Mouse (Mus musculus): ENCODE measurements around the gene Arfgap2. TPM values are rescaled to one million over a fixed set of nuclear protein-coding genes. Genes with fewer than 3 reads are reported as not detected.

The Arfgap2 gene
- polyA plus RNA-seq, 1 experiment from 2014 or later, result 71.8 TPM

GRCm38 (mm10) chr2:91294226-91294625 lies 29.5 kb downstream of the Arfgap2 start:
- 0 out of 2 replicates have a peak, but pooled peaks cover 2% of the 10 kb centered on the region for H3K36me3 ChIP-seq (ENCODE audit: control insufficient read depth, insufficient read depth, low read length)
- DNase-seq, result no peak
- H3K4me1 ChIP-seq (ENCODE audit: control insufficient read depth, insufficient read depth, low read length), result no peaks in the 10 kb centered on the region
- no peak overlapping the region for H3K27ac ChIP-seq (replicated peaks; ENCODE audit: low read depth, low read length)
- H3K9me3 ChIP-seq (ENCODE audit: control insufficient read depth, low read length), result no peaks in the 10 kb centered on the region
- no peak overlapping the region for H3K9ac ChIP-seq (replicated peaks; ENCODE audit: low read length)
- no peak overlapping the region for H3K4me3 ChIP-seq (replicated peaks; ENCODE audit: low read depth, low read length)
- ATAC-seq (ENCODE audit: low FRiP score, low TSS enrichment), result no peak
- H3K4me2 ChIP-seq (ENCODE audit: low read length), result no peak overlapping the region
- no peaks in the 10 kb centered on the region for H3K27me3 ChIP-seq (ENCODE audit: control insufficient read depth, insufficient read depth, low read length)
- WGBS, result 93% methylated on average over 3 of the region's 3 CpGs

- H3K36me3 ChIP-seq (ENCODE audit: control insufficient read depth, insufficient read depth, low read length), result 0 out of 2 replicates have a peak, but pooled peaks cover 2% of the 10 kb centered on the region
- no peak overlapping the region for H3K27ac ChIP-seq (replicated peaks; ENCODE audit: low read depth, low read length)
- no peak overlapping the region for H3K4me2 ChIP-seq (ENCODE audit: low read length)
- no peak overlapping the region for H3K9ac ChIP-seq (replicated peaks; ENCODE audit: low read length)
- ATAC-seq (ENCODE audit: low FRiP score, low TSS enrichment) (no peak), DNase-seq (no peak)
- H3K27me3 ChIP-seq (ENCODE audit: control insufficient read depth, insufficient read depth, low read length), result no peaks in the 10 kb centered on the region
- H3K9me3 ChIP-seq (ENCODE audit: control insufficient read depth, low read length), result no peaks in the 10 kb centered on the region
- H3K4me1 ChIP-seq (ENCODE audit: control insufficient read depth, insufficient read depth, low read length), result no peaks in the 10 kb centered on the region
- no peak overlapping the region for H3K4me3 ChIP-seq (replicated peaks; ENCODE audit: low read depth, low read length)
- whole genome bisulfite sequencing, result 94% methylated on average over 5 of the region's 5 CpGs
Measured at GRCm38 (mm10) chr2:91295895-91296294, 31.1 kb downstream of the Arfgap2 start.

DNA sequence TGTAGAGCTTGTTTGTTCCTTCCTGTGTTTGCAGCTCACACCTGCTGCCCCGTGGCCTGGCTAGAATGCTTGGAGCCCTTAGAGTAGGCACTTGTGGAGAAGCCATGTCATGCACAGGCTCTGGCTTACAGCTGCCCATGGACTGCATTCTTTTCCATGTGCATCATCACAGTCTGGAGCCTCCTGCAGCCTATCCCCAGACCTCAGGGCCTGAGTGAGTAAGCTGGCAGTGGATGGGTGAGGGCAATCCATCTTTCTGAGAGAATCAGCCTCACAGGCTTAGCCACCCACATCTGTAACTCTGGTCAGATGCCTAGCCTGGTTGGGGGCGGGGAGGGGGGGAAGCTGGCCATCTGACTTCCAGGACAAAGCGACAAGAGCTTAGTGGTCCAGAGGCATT lies 34.4 kb downstream of the Arfgap2 start:
- no peak overlapping the region for H3K27ac ChIP-seq (replicated peaks; ENCODE audit: low read depth, low read length)
- no peaks in the 10 kb centered on the region for H3K9me3 ChIP-seq (ENCODE audit: control insufficient read depth, low read length)
- ATAC-seq (ENCODE audit: low FRiP score, low TSS enrichment), result no peak
- no peak for DNase-seq
- H3K27me3 ChIP-seq (ENCODE audit: control insufficient read depth, insufficient read depth, low read length), result no peaks in the 10 kb centered on the region
- no peaks in the 10 kb centered on the region for H3K4me1 ChIP-seq (ENCODE audit: control insufficient read depth, insufficient read depth, low read length)
- H3K36me3 ChIP-seq (ENCODE audit: control insufficient read depth, insufficient read depth, low read length), result 0 out of 2 replicates have a peak, but pooled peaks cover 2% of the 10 kb centered on the region
- H3K4me3 ChIP-seq (replicated peaks; ENCODE audit: low read depth, low read length), result no peak overlapping the region
- H3K4me2 ChIP-seq (ENCODE audit: low read length), result no peak overlapping the region
- WGBS, result 68% methylated on average over 3 of the region's 3 CpGs
- no peak overlapping the region for H3K9ac ChIP-seq (replicated peaks; ENCODE audit: low read length)

DNA sequence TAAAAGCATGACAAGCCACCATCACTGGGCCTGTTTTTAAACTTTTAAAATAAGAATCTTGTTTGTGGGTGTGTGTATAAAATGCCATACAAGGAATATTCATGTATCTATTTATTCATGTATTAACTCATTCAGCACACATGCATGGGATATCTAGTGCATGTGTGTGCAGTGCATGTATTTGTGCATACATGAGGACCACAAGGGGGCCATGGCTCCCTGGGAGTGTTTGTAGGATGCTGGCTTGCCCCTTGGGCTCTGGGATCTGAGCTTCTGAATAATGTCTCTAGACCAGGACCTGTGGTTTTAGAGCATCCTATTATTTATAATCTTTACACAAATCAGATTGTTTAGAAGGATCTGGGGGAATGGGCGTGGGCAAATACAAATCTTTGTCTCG lies 36.0 kb downstream of the Arfgap2 start:
- no peak overlapping the region for H3K9ac ChIP-seq (replicated peaks; ENCODE audit: low read length)
- no peaks in the 10 kb centered on the region for H3K27me3 ChIP-seq (ENCODE audit: control insufficient read depth, insufficient read depth, low read length)
- 88% methylated on average over 2 of the region's 2 CpGs for WGBS
- H3K4me2 ChIP-seq (ENCODE audit: low read length), result no peak overlapping the region
- ATAC-seq (ENCODE audit: low FRiP score, low TSS enrichment) (no peak), DNase-seq (no peak)
- H3K27ac ChIP-seq (replicated peaks; ENCODE audit: low read depth, low read length), result no peak overlapping the region
- no peak overlapping the region for H3K4me3 ChIP-seq (replicated peaks; ENCODE audit: low read depth, low read length)
- no peaks in the 10 kb centered on the region for H3K36me3 ChIP-seq (ENCODE audit: control insufficient read depth, insufficient read depth, low read length)
- H3K4me1 ChIP-seq (ENCODE audit: control insufficient read depth, insufficient read depth, low read length), result no peaks in the 10 kb centered on the region
- no peaks in the 10 kb centered on the region for H3K9me3 ChIP-seq (ENCODE audit: control insufficient read depth, low read length)

- DNase-seq, result no peak
- 93% methylated on average over 2 of the region's 2 CpGs for WGBS
Measured at GRCm38 (mm10) chr2:91301836-91302235, 37.1 kb downstream of the Arfgap2 start.

GRCm38 (mm10) chr2:91302845-91303244 lies 38.1 kb downstream of the Arfgap2 start:
- no peak for ATAC-seq (ENCODE audit: low FRiP score, low TSS enrichment)
- Histone ChIP-seq H3K4me1 (ENCODE audit: control insufficient read depth, insufficient read depth, low read length) (no peaks in the 10 kb centered on the region), H3K9me3 (ENCODE audit: control insufficient read depth, low read length) (no peaks in the 10 kb centered on the region), H3K4me3 (replicated peaks; ENCODE audit: low read depth, low read length) (no peak overlapping the region), H3K4me2 (ENCODE audit: low read length) (no peak overlapping the region), H3K36me3 (ENCODE audit: control insufficient read depth, insufficient read depth, low read length) (no peaks in the 10 kb centered on the region), H3K9ac (replicated peaks; ENCODE audit: low read length) (no peak overlapping the region), H3K27ac (replicated peaks; ENCODE audit: low read depth, low read length) (no peak overlapping the region), H3K27me3 (ENCODE audit: control insufficient read depth, insufficient read depth, low read length) (no peaks in the 10 kb centered on the region)
- no peak for DNase-seq
- WGBS, result 87% methylated on average over 3 of the region's 3 CpGs

More at GRCm38 (mm10) chr2:91301836-91302235, 37.1 kb downstream of the Arfgap2 start:
- ATAC-seq (ENCODE audit: low FRiP score, low TSS enrichment), result no peak
- H3K27me3 ChIP-seq (ENCODE audit: control insufficient read depth, insufficient read depth, low read length), result no peaks in the 10 kb centered on the region
- H3K27ac ChIP-seq (replicated peaks; ENCODE audit: low read depth, low read length), result no peak overlapping the region
- H3K36me3 ChIP-seq (ENCODE audit: control insufficient read depth, insufficient read depth, low read length), result no peaks in the 10 kb centered on the region
- H3K9me3 ChIP-seq (ENCODE audit: control insufficient read depth, low read length), result no peaks in the 10 kb centered on the region
- H3K4me3 ChIP-seq (replicated peaks; ENCODE audit: low read depth, low read length), result no peak overlapping the region
- no peaks in the 10 kb centered on the region for H3K4me1 ChIP-seq (ENCODE audit: control insufficient read depth, insufficient read depth, low read length)
- H3K9ac ChIP-seq (replicated peaks; ENCODE audit: low read length), result no peak overlapping the region
- no peak overlapping the region for H3K4me2 ChIP-seq (ENCODE audit: low read length)

DNA sequence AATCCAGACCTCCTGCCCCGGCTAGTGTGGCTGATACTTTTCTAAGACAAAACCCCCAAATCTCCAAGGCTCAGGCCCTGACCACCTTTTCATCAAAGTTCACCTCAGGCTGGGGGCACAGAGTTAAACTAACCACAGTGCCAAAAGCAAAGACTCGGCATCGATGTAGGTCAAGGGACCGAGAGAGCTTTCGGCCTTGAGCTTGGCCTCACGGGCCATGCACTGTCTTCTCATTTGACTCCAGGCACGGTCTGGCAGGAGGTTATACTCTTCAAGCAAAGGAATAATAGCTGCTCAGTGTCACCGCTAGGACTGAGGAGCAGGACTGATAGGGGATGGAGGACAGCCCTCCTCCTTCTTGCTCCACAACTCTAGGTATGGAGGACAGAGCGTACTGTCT lies 41.2 kb downstream of the Arfgap2 start:
- ATAC-seq (ENCODE audit: low FRiP score, low TSS enrichment) (no peak), DNase-seq (no peak)
- Histone ChIP-seq H3K27me3 (ENCODE audit: control insufficient read depth, insufficient read depth, low read length) (no peaks in the 10 kb centered on the region), H3K27ac (replicated peaks; ENCODE audit: low read depth, low read length) (no peak overlapping the region), H3K4me1 (ENCODE audit: control insufficient read depth, insufficient read depth, low read length) (no peaks in the 10 kb centered on the region), H3K9ac (replicated peaks; ENCODE audit: low read length) (no peak overlapping the region), H3K4me3 (replicated peaks; ENCODE audit: low read depth, low read length) (no peak overlapping the region), H3K36me3 (ENCODE audit: control insufficient read depth, insufficient read depth, low read length) (no peaks in the 10 kb centered on the region), H3K9me3 (ENCODE audit: control insufficient read depth, low read length) (no peaks in the 10 kb centered on the region), H3K4me2 (ENCODE audit: low read length) (no peak overlapping the region)
- 93% methylated on average over 9 of the region's 9 CpGs for WGBS

GRCm38 (mm10) chr2:91306589-91306988 lies 41.8 kb downstream of the Arfgap2 start:
- Histone ChIP-seq H3K9ac (replicated peaks; ENCODE audit: low read length) (no peak overlapping the region), H3K4me3 (replicated peaks; ENCODE audit: low read depth, low read length) (no peak overlapping the region), H3K27me3 (ENCODE audit: control insufficient read depth, insufficient read depth, low read length) (no peaks in the 10 kb centered on the region), H3K36me3 (ENCODE audit: control insufficient read depth, insufficient read depth, low read length) (no peaks in the 10 kb centered on the region), H3K9me3 (ENCODE audit: control insufficient read depth, low read length) (no peaks in the 10 kb centered on the region), H3K27ac (replicated peaks; ENCODE audit: low read depth, low read length) (no peak overlapping the region), H3K4me2 (ENCODE audit: low read length) (no peak overlapping the region), H3K4me1 (ENCODE audit: control insufficient read depth, insufficient read depth, low read length) (no peaks in the 10 kb centered on the region)
- no peak for ATAC-seq (ENCODE audit: low FRiP score, low TSS enrichment)
- no peak for DNase-seq

DNA sequence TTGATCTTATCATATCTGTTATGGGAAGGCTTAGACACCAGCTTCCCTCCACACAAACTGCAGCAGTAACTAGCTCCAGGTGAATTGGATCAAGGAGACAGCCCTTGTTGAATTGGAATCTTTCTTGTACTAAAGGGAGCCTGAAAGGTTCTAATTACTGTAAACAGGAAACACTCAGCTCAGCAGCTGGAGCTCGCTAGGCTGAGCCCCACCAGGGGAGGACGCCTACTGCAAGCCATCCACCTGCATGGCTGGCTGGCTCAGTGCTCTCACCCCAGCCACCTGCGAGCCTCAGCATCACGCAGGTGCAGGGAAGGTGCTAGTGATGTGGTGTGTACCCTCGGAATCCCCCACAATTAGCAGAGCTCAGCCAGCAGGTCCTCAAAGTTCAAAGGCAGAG lies 43.9 kb downstream of the Arfgap2 start:
- Histone ChIP-seq H3K36me3 (ENCODE audit: control insufficient read depth, insufficient read depth, low read length) (no peaks in the 10 kb centered on the region), H3K4me1 (ENCODE audit: control insufficient read depth, insufficient read depth, low read length) (no peaks in the 10 kb centered on the region), H3K9ac (replicated peaks; ENCODE audit: low read length) (no peak overlapping the region), H3K27ac (replicated peaks; ENCODE audit: low read depth, low read length) (no peak overlapping the region), H3K4me2 (ENCODE audit: low read length) (no peak overlapping the region), H3K9me3 (ENCODE audit: control insufficient read depth, low read length) (no peaks in the 10 kb centered on the region), H3K27me3 (ENCODE audit: control insufficient read depth, insufficient read depth, low read length) (no peaks in the 10 kb centered on the region), H3K4me3 (replicated peaks; ENCODE audit: low read depth, low read length) (no peak overlapping the region)
- WGBS, result 64% methylated on average over 5 of the region's 5 CpGs
- DNase-seq (no peak), ATAC-seq (ENCODE audit: low FRiP score, low TSS enrichment) (no peak)
